Mouse (Mus musculus): Measurements from ENCODE around the gene Ube2m. TPM values are rescaled to one million over a fixed set of nuclear protein-coding genes. Genes with fewer than 3 reads are reported as not detected.
A peak's percentile ranks its signal among the peaks of the same experiment; 100 is the strongest.

The Ube2m gene
- polyA plus RNA-seq, 1 experiment: 377 TPM

- peaks cover 5% of the 10 kb centered on the region for H3K4me1 ChIP-seq (ENCODE audit: control insufficient read depth, insufficient read depth, low read length)
- H3K27me3 ChIP-seq (ENCODE audit: control insufficient read depth, insufficient read depth, low read length): no peaks in the 10 kb centered on the region
- peaks cover 8% of the 10 kb centered on the region for H3K36me3 ChIP-seq (ENCODE audit: control insufficient read depth, insufficient read depth, low read length)
- TF ChIP-seq CTCF (IDR thresholded peaks at IDR 0.05; ENCODE audit: control insufficient read depth, insufficient read depth, insufficient replicate concordance, low read depth, low read length): no peak
- peak; percentile 93 for TF ChIP-seq POLR2A (IDR thresholded peaks at IDR 0.05; ENCODE audit: control insufficient read depth, low read depth, low read length)
- peak overlapping the region; percentile 97 for H3K4me3 ChIP-seq (ENCODE audit: control insufficient read depth, low read depth, low read length)
- peak overlapping the region; percentile 100 for H3K27ac ChIP-seq (ENCODE audit: control insufficient read depth, insufficient read depth, low read depth, low read length)
Measured at GRCm38 (mm10) chr7:13023928-13024731, 13.9 kb downstream of the Ube2m start.

GRCm38 (mm10) chr7:13022773-13023535 is 15.1 kb downstream of the Ube2m start:
- H3K27me3 ChIP-seq (ENCODE audit: control insufficient read depth, insufficient read depth, low read length): no peaks in the 10 kb centered on the region
- H3K36me3 ChIP-seq (ENCODE audit: control insufficient read depth, insufficient read depth, low read length): peaks cover 2% of the 10 kb centered on the region
- TF ChIP-seq POLR2A (IDR thresholded peaks at IDR 0.05; ENCODE audit: control insufficient read depth, low read depth, low read length) (peak; percentile 59; the same call in 1 of the 2 replicates), CTCF (IDR thresholded peaks at IDR 0.05; ENCODE audit: control insufficient read depth, insufficient read depth, insufficient replicate concordance, low read depth, low read length) (no peak)
- H3K4me1 ChIP-seq (ENCODE audit: control insufficient read depth, insufficient read depth, low read length): peaks cover 5% of the 10 kb centered on the region
- H3K27ac ChIP-seq (ENCODE audit: control insufficient read depth, insufficient read depth, low read depth, low read length): peak overlapping the region; percentile 87
- peak overlapping the region; percentile 75 for H3K4me3 ChIP-seq (ENCODE audit: control insufficient read depth, low read depth, low read length)

GRCm38 (mm10) chr7:13015217-13015616 is 22.9 kb downstream of the Ube2m start:
- no peaks in the 10 kb centered on the region for H3K27me3 ChIP-seq (ENCODE audit: control insufficient read depth, insufficient read depth, low read length)
- no peak overlapping the region for H3K4me3 ChIP-seq (ENCODE audit: control insufficient read depth, low read depth, low read length)
- no peak overlapping the region for H3K27ac ChIP-seq (ENCODE audit: control insufficient read depth, insufficient read depth, low read depth, low read length)
- TF ChIP-seq CTCF (IDR thresholded peaks at IDR 0.05; ENCODE audit: control insufficient read depth, insufficient read depth, insufficient replicate concordance, low read depth, low read length) (no peak), POLR2A (IDR thresholded peaks at IDR 0.05; ENCODE audit: control insufficient read depth, low read depth, low read length) (no peak)
- peaks cover 4% of the 10 kb centered on the region for H3K4me1 ChIP-seq (ENCODE audit: control insufficient read depth, insufficient read depth, low read length)
- no peaks in the 10 kb centered on the region for H3K36me3 ChIP-seq (ENCODE audit: control insufficient read depth, insufficient read depth, low read length)

DNA sequence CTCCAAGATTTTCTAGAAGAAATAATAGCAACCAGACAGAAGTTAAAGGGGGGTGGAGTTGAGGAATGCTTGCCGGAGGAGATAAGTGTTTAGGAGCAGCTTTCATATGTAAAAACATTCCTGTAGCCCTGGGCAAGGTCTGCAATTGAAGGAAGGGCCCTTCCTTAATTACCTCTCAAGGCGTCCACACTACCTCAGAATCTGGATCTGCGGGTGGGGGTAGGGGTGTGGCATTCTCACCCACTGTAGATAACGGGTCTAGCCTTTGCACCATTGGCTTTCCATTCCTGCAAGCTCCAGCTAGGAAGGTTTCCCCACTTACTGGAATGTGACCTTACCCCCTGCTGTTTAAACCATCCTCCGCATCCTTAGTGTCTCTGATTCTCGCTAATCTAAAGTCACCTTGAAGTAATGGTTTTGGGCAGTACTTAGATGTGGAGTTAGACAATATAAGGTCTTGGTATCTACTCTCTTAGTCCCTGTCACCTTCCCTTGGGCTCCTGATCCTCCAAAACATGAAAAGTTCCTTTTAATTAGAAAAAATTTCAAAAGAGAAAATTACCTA is 23.7 kb downstream of the Ube2m start:
- Histone ChIP-seq H3K27ac (ENCODE audit: control insufficient read depth, insufficient read depth, low read depth, low read length) (no peak overlapping the region), H3K27me3 (ENCODE audit: control insufficient read depth, insufficient read depth, low read length) (no peaks in the 10 kb centered on the region), H3K4me3 (ENCODE audit: control insufficient read depth, low read depth, low read length) (no peak overlapping the region), H3K36me3 (ENCODE audit: control insufficient read depth, insufficient read depth, low read length) (no peaks in the 10 kb centered on the region), H3K4me1 (ENCODE audit: control insufficient read depth, insufficient read depth, low read length) (peaks cover 5% of the 10 kb centered on the region)
- TF ChIP-seq CTCF (IDR thresholded peaks at IDR 0.05; ENCODE audit: control insufficient read depth, insufficient read depth, insufficient replicate concordance, low read depth, low read length) (no peak), POLR2A (IDR thresholded peaks at IDR 0.05; ENCODE audit: control insufficient read depth, low read depth, low read length) (no peak)

DNA sequence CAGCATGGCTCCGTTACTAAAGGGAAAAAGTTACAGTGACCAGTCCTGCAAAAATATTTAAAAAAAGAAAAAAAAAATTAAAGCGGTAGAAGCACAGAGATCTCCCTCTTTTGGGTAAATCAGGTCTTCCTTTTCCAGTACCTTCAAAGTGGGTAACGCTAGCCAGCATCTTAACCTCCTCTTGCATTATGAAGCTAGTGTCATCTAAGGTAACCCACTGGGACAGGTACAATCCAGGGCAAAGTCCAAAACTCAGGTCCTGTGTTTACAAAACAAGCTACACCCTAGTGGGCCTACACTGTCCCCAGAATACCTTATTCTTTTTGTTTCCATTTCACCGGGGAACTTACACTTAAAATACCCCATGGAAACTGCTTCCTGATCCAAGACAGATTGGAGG is 24.4 kb downstream of the Ube2m start:
- TF ChIP-seq POLR2A (IDR thresholded peaks at IDR 0.05; ENCODE audit: control insufficient read depth, low read depth, low read length) (no peak), CTCF (IDR thresholded peaks at IDR 0.05; ENCODE audit: control insufficient read depth, insufficient read depth, insufficient replicate concordance, low read depth, low read length) (no peak)
- Histone ChIP-seq H3K4me3 (ENCODE audit: control insufficient read depth, low read depth, low read length) (no peak overlapping the region), H3K4me1 (ENCODE audit: control insufficient read depth, insufficient read depth, low read length) (peaks cover 5% of the 10 kb centered on the region), H3K27me3 (ENCODE audit: control insufficient read depth, insufficient read depth, low read length) (no peaks in the 10 kb centered on the region), H3K36me3 (ENCODE audit: control insufficient read depth, insufficient read depth, low read length) (no peaks in the 10 kb centered on the region), H3K27ac (ENCODE audit: control insufficient read depth, insufficient read depth, low read depth, low read length) (no peak overlapping the region)

- no peak for TF ChIP-seq CTCF (IDR thresholded peaks at IDR 0.05; ENCODE audit: control insufficient read depth, insufficient read depth, insufficient replicate concordance, low read depth, low read length)
- peak within 1 kb of the TSS; percentile 76 for H3K27ac ChIP-seq (ENCODE audit: control insufficient read depth, insufficient read depth, low read depth, low read length)
- no peaks in the 10 kb centered on the region for H3K36me3 ChIP-seq (ENCODE audit: control insufficient read depth, insufficient read depth, low read length)
- peak within 1 kb of the TSS; percentile 93 for H3K4me3 ChIP-seq (ENCODE audit: control insufficient read depth, low read depth, low read length)
- no peaks in the 10 kb centered on the region for H3K27me3 ChIP-seq (ENCODE audit: control insufficient read depth, insufficient read depth, low read length)
- H3K4me1 ChIP-seq (ENCODE audit: control insufficient read depth, insufficient read depth, low read length): peaks cover 11% of the 10 kb centered on the region
Measured at GRCm38 (mm10) chr7:13010005-13010908, 27.8 kb downstream of the Ube2m start, which contains the start of gene Zbtb45. TSS of gene Zbtb45 (minus strand) at chr7:13010034.
